Mouse (Mus musculus): ENCODE results near the gene Tapbpl. TPM values are rescaled to one million over a fixed set of nuclear protein-coding genes. Genes with fewer than 3 reads are reported as not detected.

The Tapbpl gene
- polyA plus RNA-seq, 1 experiment: 45.1 TPM

GRCm38 (mm10) chr6:125255516-125256044, 23.9 kb upstream of the Tapbpl start:
- Histone ChIP-seq H3K4me3 (ENCODE audit: low read depth, low read length) (no peak overlapping the region), H3K36me3 (ENCODE audit: control insufficient read depth, insufficient read depth, low read length) (no peaks in the 10 kb centered on the region), H3K4me1 (ENCODE audit: control insufficient read depth, insufficient read depth, insufficient read length, low read length) (peaks cover 18% of the 10 kb centered on the region), H3K27me3 (ENCODE audit: control insufficient read depth, insufficient read depth, low read length) (no peaks in the 10 kb centered on the region; the same call in 1 of the 2 replicates), H3K27ac (ENCODE audit: insufficient read depth, low read depth, low read length) (no peak overlapping the region)
- 79% methylated on average over 7 of the region's 7 CpGs for WGBS
- TF ChIP-seq POLR2A (IDR thresholded peaks at IDR 0.05; ENCODE audit: low read depth, low read length) (no peak), CTCF (IDR thresholded peaks at IDR 0.05; ENCODE audit: extremely low read depth, insufficient read length, insufficient replicate concordance, low read depth, low read length) (no peak)

- no peaks in the 10 kb centered on the region for H3K36me3 ChIP-seq (ENCODE audit: control insufficient read depth, insufficient read depth, low read length)
- H3K4me1 ChIP-seq (ENCODE audit: control insufficient read depth, insufficient read depth, insufficient read length, low read length): peaks cover 18% of the 10 kb centered on the region
- H3K4me3 ChIP-seq (ENCODE audit: low read depth, low read length): peak overlapping the region; percentile 14
- no peak for TF ChIP-seq CTCF (IDR thresholded peaks at IDR 0.05; ENCODE audit: extremely low read depth, insufficient read length, insufficient replicate concordance, low read depth, low read length)
- no peak for TF ChIP-seq POLR2A (IDR thresholded peaks at IDR 0.05; ENCODE audit: low read depth, low read length)
- H3K27ac ChIP-seq (ENCODE audit: insufficient read depth, low read depth, low read length): 0 out of 2 replicates have a peak overlapping the region, but pooled peaks have one; percentile 3
- 71% methylated on average over 14 of the region's 14 CpGs for WGBS
- no peaks in the 10 kb centered on the region; the same call in 1 of the 2 replicates for H3K27me3 ChIP-seq (ENCODE audit: control insufficient read depth, insufficient read depth, low read length)
Observed at GRCm38 (mm10) chr6:125253863-125254715, 22.4 kb upstream of the Tapbpl start.

- 87% methylated on average over 8 of the region's 8 CpGs for WGBS
- H3K4me1 ChIP-seq (ENCODE audit: control insufficient read depth, insufficient read depth, insufficient read length, low read length): peaks cover 11% of the 10 kb centered on the region
- H3K36me3 ChIP-seq (ENCODE audit: control insufficient read depth, insufficient read depth, low read length): no peaks in the 10 kb centered on the region
- no peak overlapping the region for H3K4me3 ChIP-seq (ENCODE audit: low read depth, low read length)
- no peak for TF ChIP-seq CTCF (IDR thresholded peaks at IDR 0.05; ENCODE audit: extremely low read depth, insufficient read length, insufficient replicate concordance, low read depth, low read length)
- TF ChIP-seq POLR2A (IDR thresholded peaks at IDR 0.05; ENCODE audit: low read depth, low read length): no peak
- H3K27me3 ChIP-seq (ENCODE audit: control insufficient read depth, insufficient read depth, low read length): no peaks in the 10 kb centered on the region
- no peak overlapping the region for H3K27ac ChIP-seq (ENCODE audit: insufficient read depth, low read depth, low read length)
Observed at GRCm38 (mm10) chr6:125252711-125253110, 21.1 kb upstream of the Tapbpl start.

- 81% methylated on average over 3 of the region's 3 CpGs for WGBS
- Histone ChIP-seq H3K4me1 (ENCODE audit: control insufficient read depth, insufficient read depth, insufficient read length, low read length) (peaks cover 8% of the 10 kb centered on the region), H3K4me3 (ENCODE audit: low read depth, low read length) (no peak overlapping the region), H3K27ac (ENCODE audit: insufficient read depth, low read depth, low read length) (no peak overlapping the region), H3K36me3 (ENCODE audit: control insufficient read depth, insufficient read depth, low read length) (no peaks in the 10 kb centered on the region), H3K27me3 (ENCODE audit: control insufficient read depth, insufficient read depth, low read length) (no peaks in the 10 kb centered on the region)
- TF ChIP-seq CTCF (IDR thresholded peaks at IDR 0.05; ENCODE audit: extremely low read depth, insufficient read length, insufficient replicate concordance, low read depth, low read length): no peak
- no peak for TF ChIP-seq POLR2A (IDR thresholded peaks at IDR 0.05; ENCODE audit: low read depth, low read length)
Observed at GRCm38 (mm10) chr6:125252285-125252684, 20.6 kb upstream of the Tapbpl start.

- WGBS: 42% methylated on average over 1 of the region's 1 CpGs
- no peak overlapping the region for H3K27ac ChIP-seq (ENCODE audit: insufficient read depth, low read depth, low read length)
Observed at GRCm38 (mm10) chr6:125244551-125244950, 12.9 kb upstream of the Tapbpl start.

GRCm38 (mm10) chr6:125241566-125241965, 9.9 kb upstream of the Tapbpl start:
- H3K4me3 ChIP-seq (ENCODE audit: low read depth, low read length): no peak overlapping the region
- H3K36me3 ChIP-seq (ENCODE audit: control insufficient read depth, insufficient read depth, low read length): no peaks in the 10 kb centered on the region
- TF ChIP-seq POLR2A (IDR thresholded peaks at IDR 0.05; ENCODE audit: low read depth, low read length) (no peak), CTCF (IDR thresholded peaks at IDR 0.05; ENCODE audit: extremely low read depth, insufficient read length, insufficient replicate concordance, low read depth, low read length) (no peak)
- WGBS: 78% methylated on average over 8 of the region's 8 CpGs
- H3K27me3 ChIP-seq (ENCODE audit: control insufficient read depth, insufficient read depth, low read length): no peaks in the 10 kb centered on the region
- no peak overlapping the region for H3K27ac ChIP-seq (ENCODE audit: insufficient read depth, low read depth, low read length)
- peaks cover 9% of the 10 kb centered on the region; the same call in 1 of the 2 replicates for H3K4me1 ChIP-seq (ENCODE audit: control insufficient read depth, insufficient read depth, insufficient read length, low read length)

More at GRCm38 (mm10) chr6:125244551-125244950, 12.9 kb upstream of the Tapbpl start:
- no peak overlapping the region for H3K4me3 ChIP-seq (ENCODE audit: low read depth, low read length)
- H3K36me3 ChIP-seq (ENCODE audit: control insufficient read depth, insufficient read depth, low read length): no peaks in the 10 kb centered on the region
- TF ChIP-seq CTCF (IDR thresholded peaks at IDR 0.05; ENCODE audit: extremely low read depth, insufficient read length, insufficient replicate concordance, low read depth, low read length) (no peak), POLR2A (IDR thresholded peaks at IDR 0.05; ENCODE audit: low read depth, low read length) (no peak)
- no peaks in the 10 kb centered on the region for H3K27me3 ChIP-seq (ENCODE audit: control insufficient read depth, insufficient read depth, low read length)
- peaks cover 4% of the 10 kb centered on the region; the same call in 1 of the 2 replicates for H3K4me1 ChIP-seq (ENCODE audit: control insufficient read depth, insufficient read depth, insufficient read length, low read length)

- no peaks in the 10 kb centered on the region for H3K36me3 ChIP-seq (ENCODE audit: control insufficient read depth, insufficient read depth, low read length)
- peaks cover 9% of the 10 kb centered on the region; the same call in 1 of the 2 replicates for H3K4me1 ChIP-seq (ENCODE audit: control insufficient read depth, insufficient read depth, insufficient read length, low read length)
- H3K27ac ChIP-seq (ENCODE audit: insufficient read depth, low read depth, low read length): no peak overlapping the region
- TF ChIP-seq CTCF (IDR thresholded peaks at IDR 0.05; ENCODE audit: extremely low read depth, insufficient read length, insufficient replicate concordance, low read depth, low read length): no peak
- TF ChIP-seq POLR2A (IDR thresholded peaks at IDR 0.05; ENCODE audit: low read depth, low read length): no peak
- H3K27me3 ChIP-seq (ENCODE audit: control insufficient read depth, insufficient read depth, low read length): no peaks in the 10 kb centered on the region
- WGBS: 83% methylated on average over 5 of the region's 5 CpGs
- H3K4me3 ChIP-seq (ENCODE audit: low read depth, low read length): no peak overlapping the region
Observed at GRCm38 (mm10) chr6:125240617-125241016, 9.0 kb upstream of the Tapbpl start.
